25 mouse cellular contexts compared by ENCODE assay signal in genomic region chr5:46654189-46654588, GRCm38 (mm10).
"Had no signal": no experiment of that assay in that cellular context is flagged by ENCODE, and none has a peak within 500 bp of the region (broad histone marks: within the 10 kb centered on the region; RNA-seq: fewer than 3 reads in every experiment).

No protein-coding gene starts in this region.

- H3K4me3 ChIP-seq: embryonic facial prominence, embryonic 10.5 days; embryonic facial prominence, embryonic 12.5 days; embryonic facial prominence, embryonic 13.5 days; embryonic facial prominence, embryonic 15.5 days; erythroblast, embryonic 14.5 days; forebrain, embryonic 10.5 days; forebrain, embryonic 12.5 days; forebrain, embryonic 13.5 days; forebrain, embryonic 15.5 days; gastrocnemius, adult 2 months; heart, adult 2 months had no signal

- H3K9ac ChIP-seq: embryonic facial prominence, embryonic 12.5 days; embryonic facial prominence, embryonic 13.5 days; embryonic facial prominence, embryonic 15.5 days; forebrain, embryonic 12.5 days; forebrain, embryonic 13.5 days; forebrain, embryonic 15.5 days; forebrain, postnatal 0 days had no signal

- H3K4me1 ChIP-seq: embryonic facial prominence, embryonic 10.5 days; embryonic facial prominence, embryonic 12.5 days; embryonic facial prominence, embryonic 13.5 days; embryonic facial prominence, embryonic 15.5 days; forebrain, embryonic 10.5 days; forebrain, embryonic 12.5 days; forebrain, embryonic 13.5 days; forebrain, embryonic 15.5 days had no signal

- H3K9me3 ChIP-seq: embryonic facial prominence, embryonic 10.5 days; embryonic facial prominence, embryonic 12.5 days; embryonic facial prominence, embryonic 13.5 days; embryonic facial prominence, embryonic 15.5 days; forebrain, embryonic 10.5 days; forebrain, embryonic 12.5 days; forebrain, embryonic 13.5 days; forebrain, embryonic 15.5 days had no signal

- H3K27ac ChIP-seq: embryonic facial prominence, embryonic 10.5 days; embryonic facial prominence, embryonic 12.5 days; embryonic facial prominence, embryonic 13.5 days; embryonic facial prominence, embryonic 15.5 days; forebrain, embryonic 10.5 days; forebrain, embryonic 12.5 days; forebrain, embryonic 13.5 days; forebrain, embryonic 15.5 days; gastrocnemius, adult 2 months; heart, adult 2 months had no signal

- DNase-seq: cerebellum, adult 9-10 months; cerebellum, adult 9-11 months; cerebellum, postnatal 10 days; cerebellum, postnatal 14 days; cerebellum, postnatal 25 days; cerebellum, postnatal 36 days; embryo, embryonic 11 days; forebrain, postnatal 0 days; gastrocnemius, adult 2 months; gastrocnemius, postnatal 10 days; gastrocnemius, postnatal 14 days; gastrocnemius, postnatal 25 days; gastrocnemius, postnatal 36 days; heart, adult 11 months; heart, adult 18-20 months; heart, adult 2 months had no signal

- H3K27me3 ChIP-seq: embryonic facial prominence, embryonic 12.5 days; embryonic facial prominence, embryonic 13.5 days; embryonic facial prominence, embryonic 15.5 days; forebrain, embryonic 12.5 days; forebrain, embryonic 13.5 days; forebrain, embryonic 15.5 days had no signal

- H3K36me3 ChIP-seq: embryonic facial prominence, embryonic 10.5 days; embryonic facial prominence, embryonic 12.5 days; embryonic facial prominence, embryonic 13.5 days; embryonic facial prominence, embryonic 15.5 days; forebrain, embryonic 10.5 days; forebrain, embryonic 12.5 days; forebrain, embryonic 15.5 days had no signal
